Mouse (Mus musculus): ENCODE results near the gene Sp6.

Sp6 gene

GRCm38 (mm10) chr11:96982859-96983258 is 30.3 kb upstream of the Sp6 start, which contains the start of gene Sp2:
Gene Sp2 (minus strand): TSS chr11:96982959.
- DNase-seq, result no peak

- peak in 1 of 2 experiments; percentile 13 for DNase-seq
Measured at GRCm38 (mm10) chr11:96984903-96985302, 28.3 kb upstream of the Sp6 start.

- DNase-seq, result no peak
Measured at GRCm38 (mm10) chr11:96986463-96986862, 26.7 kb upstream of the Sp6 start.

GRCm38 (mm10) chr11:96987873-96988655 is 25.1 kb upstream of the Sp6 start:
- peak; percentile 46 to 74 for DNase-seq

GRCm38 (mm10) chr11:96991501-96991900 is 21.7 kb upstream of the Sp6 start:
- DNase-seq, result no peak

- no peak for DNase-seq
Measured at GRCm38 (mm10) chr11:96992722-96993311, 20.4 kb upstream of the Sp6 start.

- DNase-seq, result no peak
Measured at GRCm38 (mm10) chr11:96995031-96995430, 18.2 kb upstream of the Sp6 start.

- peak; percentile 43 to 82 for DNase-seq
Measured at GRCm38 (mm10) chr11:96995836-96996772, 17.1 kb upstream of the Sp6 start.

- no peak for DNase-seq
Measured at GRCm38 (mm10) chr11:96996773-96997379, 16.3 kb upstream of the Sp6 start.

GRCm38 (mm10) chr11:96997380-96997956 is 15.7 kb upstream of the Sp6 start:
- DNase-seq, result no peak

- DNase-seq, result no peak
Measured at GRCm38 (mm10) chr11:97003170-97003569, 10.0 kb upstream of the Sp6 start.

GRCm38 (mm10) chr11:97007093-97007794 is 6.0 kb upstream of the Sp6 start:
- DNase-seq, result no peak

- no peak for DNase-seq
Measured at GRCm38 (mm10) chr11:97009198-97009790, 3.9 kb upstream of the Sp6 start.

GRCm38 (mm10) chr11:97017696-97018582 is 4.7 kb downstream of the Sp6 start:
- no peak for DNase-seq

- DNase-seq, result peak in 1 of 2 experiments; percentile 31
Measured at GRCm38 (mm10) chr11:97018583-97019344, 5.6 kb downstream of the Sp6 start.

- DNase-seq, result no peak
Measured at GRCm38 (mm10) chr11:97019345-97019708, 6.1 kb downstream of the Sp6 start.

GRCm38 (mm10) chr11:97021121-97021765 is 8.0 kb downstream of the Sp6 start:
- peak in 1 of 2 experiments; percentile 27 for DNase-seq

GRCm38 (mm10) chr11:97021873-97022484 is 8.8 kb downstream of the Sp6 start:
- DNase-seq, result peak; percentile 79 to 83
